Comparison of ENCODE assay signal across 1 mouse cellular context in genomic region chr11:99042834-99043431, GRCm38 (mm10).
TF ChIP-seq lines count a peak whose summit lies in the region.

No protein-coding gene starts in this region.

TF ChIP-seq in MEL, 35 proteins besides CTCF, POLR2A, EP300 and RAD21 (continued from another document):
- peak; percentile 10; the same call in 1 of the 2 replicates for TF ChIP-seq ETS1 (IDR thresholded peaks at IDR 0.05; ENCODE audit: low read depth, low read length)
